Mouse (Mus musculus): ENCODE measurements around the gene Slc36a1.

Gene Slc36a1

GRCm38 (mm10) chr11:55208001-55208690 is 4.0 kb downstream of the Slc36a1 start:
- intact Hi-C loops (cut with DNase I) = no loop called here

- intact Hi-C loops (cut with DNase I) = no loop called here
Observed at GRCm38 (mm10) chr11:55209032-55209431, 4.9 kb downstream of the Slc36a1 start.

- intact Hi-C loops (cut with DNase I) = no loop called here
Observed at GRCm38 (mm10) chr11:55209626-55210353, 5.6 kb downstream of the Slc36a1 start.

GRCm38 (mm10) chr11:55213518-55213917 is 9.4 kb downstream of the Slc36a1 start:
- intact Hi-C loops (cut with DNase I) = no loop called here

GRCm38 (mm10) chr11:55214161-55214560 is 10.0 kb downstream of the Slc36a1 start:
- intact Hi-C loops (cut with DNase I) = no loop called here

- intact Hi-C loops (cut with DNase I) = no loop called here
Observed at GRCm38 (mm10) chr11:55214978-55215377, 10.8 kb downstream of the Slc36a1 start.

GRCm38 (mm10) chr11:55216061-55216460 is 11.9 kb downstream of the Slc36a1 start:
- intact Hi-C loops (cut with DNase I) = no loop called here

GRCm38 (mm10) chr11:55216830-55217229 is 12.7 kb downstream of the Slc36a1 start:
- intact Hi-C loops (cut with DNase I) = no loop called here

GRCm38 (mm10) chr11:55217418-55217817 is 13.3 kb downstream of the Slc36a1 start:
- intact Hi-C loops (cut with DNase I) = no loop called here

- intact Hi-C loops (cut with DNase I) = no loop called here
Observed at GRCm38 (mm10) chr11:55217880-55218279, 13.7 kb downstream of the Slc36a1 start.

- intact Hi-C loops (cut with DNase I) = no loop called here
Observed at GRCm38 (mm10) chr11:55218473-55218872, 14.3 kb downstream of the Slc36a1 start.

- intact Hi-C loops (cut with DNase I) = no loop called here
Observed at GRCm38 (mm10) chr11:55221306-55221705, 17.2 kb downstream of the Slc36a1 start.

- intact Hi-C loops (cut with DNase I) = no loop called here
Observed at GRCm38 (mm10) chr11:55231034-55231433, 26.9 kb downstream of the Slc36a1 start.

GRCm38 (mm10) chr11:55234288-55234687 is 30.1 kb downstream of the Slc36a1 start:
- intact Hi-C loops (cut with DNase I) = no loop called here

GRCm38 (mm10) chr11:55234791-55235190 is 30.6 kb downstream of the Slc36a1 start:
- intact Hi-C loops (cut with DNase I) = loop anchor here (5.0 kb wide), 1 partner anchor 32 kb away; the partner anchor contains the start of gene Slc36a1

- intact Hi-C loops (cut with DNase I) = loop anchor here (5.0 kb wide), 1 partner anchor 35 kb away; the partner anchor contains the start of gene Slc36a1
Observed at GRCm38 (mm10) chr11:55236815-55237214, 32.7 kb downstream of the Slc36a1 start.

GRCm38 (mm10) chr11:55239496-55239895 is 35.3 kb downstream of the Slc36a1 start:
- intact Hi-C loops (cut with DNase I) = loop anchor here (5.0 kb wide), 1 partner anchor 37 kb away; the partner anchor contains the start of gene Slc36a1

GRCm38 (mm10) chr11:55240556-55240955 is 36.4 kb downstream of the Slc36a1 start:
- intact Hi-C loops (cut with DNase I) = no loop called here

GRCm38 (mm10) chr11:55250527-55250926 is 46.4 kb downstream of the Slc36a1 start:
- intact Hi-C loops (cut with DNase I) = loop anchor here (5.0 kb wide), 2 partner anchors 48 to 127 kb away; partner anchors contain the start of gene Slc36a1

- intact Hi-C loops (cut with DNase I) = loop anchor here (5.0 kb wide), 2 partner anchors 51 to 124 kb away; partner anchors contain the start of gene Slc36a1
Observed at GRCm38 (mm10) chr11:55253391-55253790, 49.2 kb downstream of the Slc36a1 start.

- intact Hi-C loops (cut with DNase I) = no loop called here
Observed at GRCm38 (mm10) chr11:55261105-55261504, 57.0 kb downstream of the Slc36a1 start.

- intact Hi-C loops (cut with DNase I) = no loop called here
Observed at GRCm38 (mm10) chr11:55262000-55262399, 57.9 kb downstream of the Slc36a1 start.
